Mouse (Mus musculus) MEL (cell line): ENCODE data around the gene Zfp74.

Source experiments
- CTCF ChIP-seq, 3 experiments: IDR thresholded peaks in 2 of 3; conservative IDR thresholded peaks in 1 of 3; 2 replicates each; pipeline ENCODE4 v1.5.1; 2011 to 2012; ENCODE audit warnings: low read length in 3 of 3, low read depth in 2 of 3, mild to moderate bottlenecking in 2 of 3, improper control_type of control experiment in 1 of 3, inconsistent platforms in 1 of 3, mixed read lengths in 1 of 3, moderate library complexity in 1 of 3; ENCODE audit not compliant: control insufficient read depth in 1 of 3, insufficient read depth in 1 of 3, poor library complexity in 1 of 3, severe bottlenecking in 1 of 3
- MAZ ChIP-seq: IDR thresholded peaks from 2 replicates; pipeline ENCODE4 v1.6.1; 2012; ENCODE audit warnings: low read depth, mild to moderate bottlenecking, inconsistent platforms, low read length, improper control_type of control experiment
- POLR2AphosphoS5 ChIP-seq: IDR thresholded peaks from 2 replicates; pipeline ENCODE4 v1.6.1; 2012; ENCODE audit warnings: low read depth, borderline replicate concordance, mild to moderate bottlenecking, inconsistent platforms, low read length, moderate library complexity, mixed read lengths
- ZKSCAN1 ChIP-seq: IDR thresholded peaks from 2 replicates; pipeline ENCODE4 v1.6.1; 2012; ENCODE audit warnings: low read depth, mild to moderate bottlenecking, inconsistent platforms, low read length, improper control_type of control experiment, moderate library complexity
- ZMIZ1 ChIP-seq: IDR thresholded peaks from 2 replicates; pipeline ENCODE4 v1.6.1; 2012; ENCODE audit warnings: low read depth, mild to moderate bottlenecking, inconsistent platforms, low read length, improper control_type of control experiment, moderate library complexity

- no peak; a peak in 1 of 6 replicates for TF ChIP-seq CTCF (IDR thresholded peaks at IDR 0.05 in 2 of 3, conservative IDR thresholded peaks at IDR 0.05 in 1 of 3; ENCODE audit: control insufficient read depth in 1 of 3, insufficient read depth in 1 of 3, low read depth in 2 of 3, low read length in 3 of 3, poor library complexity in 1 of 3, severe bottlenecking in 1 of 3)
- TF ChIP-seq ZMIZ1: no peak
- no peak for TF ChIP-seq MAZ
- TF ChIP-seq POLR2AphosphoS5: no peak
- TF ChIP-seq ZKSCAN1: no peak
Observed at GRCm38 (mm10) chr7:29959004-29959403, 5.1 kb upstream of the Zfp74 start.
